Mouse (Mus musculus): ENCODE results near the gene Nanos1. TPM values are rescaled to one million over a fixed set of nuclear protein-coding genes. Genes with fewer than 3 reads are reported as not detected.

Gene Nanos1
- total RNA-seq (2014; fragmentation: Nextera tagmentation) (1.3 and 3.8 TPM in 2 replicates), total RNA-seq (2017) (1.2 and 1.4 TPM in 2 replicates)

GRCm38 (mm10) chr19:60755438-60756191 lies at the start of gene Nanos1:
Gene Nanos1 (plus strand): TSS chr19:60755987.
- ATAC-seq (replicated peaks; ENCODE audit: poor library complexity, severe bottlenecking): peak; percentile 89

- no peak for ATAC-seq (replicated peaks; ENCODE audit: poor library complexity, severe bottlenecking)
These were observed 46.4 kb upstream of the Nanos1 start for GRCm38 (mm10) chr19:60709193-60709900.

- ATAC-seq (replicated peaks; ENCODE audit: poor library complexity, severe bottlenecking): no peak
These were observed 45.6 kb upstream of the Nanos1 start for GRCm38 (mm10) chr19:60710196-60710595.

GRCm38 (mm10) chr19:60712577-60712976 lies 43.2 kb upstream of the Nanos1 start:
- ATAC-seq (replicated peaks; ENCODE audit: poor library complexity, severe bottlenecking): no peak

GRCm38 (mm10) chr19:60716381-60716780 lies 39.4 kb upstream of the Nanos1 start:
- no peak for ATAC-seq (replicated peaks; ENCODE audit: poor library complexity, severe bottlenecking)

GRCm38 (mm10) chr19:60730281-60730852 lies 25.4 kb upstream of the Nanos1 start:
- ATAC-seq (replicated peaks; ENCODE audit: poor library complexity, severe bottlenecking): peak; percentile 87

- no peak for ATAC-seq (replicated peaks; ENCODE audit: poor library complexity, severe bottlenecking)
These were observed 24.5 kb upstream of the Nanos1 start for GRCm38 (mm10) chr19:60731299-60731698.

- no peak for ATAC-seq (replicated peaks; ENCODE audit: poor library complexity, severe bottlenecking)
These were observed 23.8 kb upstream of the Nanos1 start for GRCm38 (mm10) chr19:60731966-60732365.

- no peak for ATAC-seq (replicated peaks; ENCODE audit: poor library complexity, severe bottlenecking)
These were observed 15.2 kb upstream of the Nanos1 start for GRCm38 (mm10) chr19:60740560-60740959.

GRCm38 (mm10) chr19:60743767-60744547 lies 11.8 kb upstream of the Nanos1 start:
- no peak for ATAC-seq (replicated peaks; ENCODE audit: poor library complexity, severe bottlenecking)

GRCm38 (mm10) chr19:60747801-60748200 lies 8.0 kb upstream of the Nanos1 start:
- no peak for ATAC-seq (replicated peaks; ENCODE audit: poor library complexity, severe bottlenecking)

GRCm38 (mm10) chr19:60756192-60757098 lies 658 bp downstream of the Nanos1 start:
- peak; percentile 34 for ATAC-seq (replicated peaks; ENCODE audit: poor library complexity, severe bottlenecking)

GRCm38 (mm10) chr19:60757099-60757785 lies 1.5 kb downstream of the Nanos1 start:
- peak; percentile 2; the same call in 1 of the 2 replicates for ATAC-seq (replicated peaks; ENCODE audit: poor library complexity, severe bottlenecking)

GRCm38 (mm10) chr19:60758896-60759835 lies 3.4 kb downstream of the Nanos1 start:
- no peak for ATAC-seq (replicated peaks; ENCODE audit: poor library complexity, severe bottlenecking)

GRCm38 (mm10) chr19:60773366-60773765 lies 17.6 kb downstream of the Nanos1 start:
- no peak for ATAC-seq (replicated peaks; ENCODE audit: poor library complexity, severe bottlenecking)

- ATAC-seq (replicated peaks; ENCODE audit: poor library complexity, severe bottlenecking): no peak
These were observed 26.2 kb downstream of the Nanos1 start for GRCm38 (mm10) chr19:60782034-60782433.

GRCm38 (mm10) chr19:60784712-60785111 lies 28.9 kb downstream of the Nanos1 start:
- no peak for ATAC-seq (replicated peaks; ENCODE audit: poor library complexity, severe bottlenecking)
